Comparison of ENCODE assay signal across 9 mouse cellular contexts in genomic region chr5:143932831-143933230, GRCm38 (mm10). TPM values are rescaled to one million over a fixed set of nuclear protein-coding genes. Genes with fewer than 3 reads are reported as not detected.
DNase-seq lines count a peak whose midpoint lies in the region; ATAC-seq and TF ChIP-seq lines count a peak whose summit lies in the region.
"Had no signal": no experiment of that assay in that cellular context is flagged by ENCODE, and none has a peak within 500 bp of the region (broad histone marks: within the 10 kb centered on the region; RNA-seq: fewer than 3 reads in every experiment).

Rsph10b (plus strand) TSS chr5:143933035.

- H3K9me3 ChIP-seq in forebrain, embryonic 16.5 days (ENCODE audit: control insufficient read depth, low read length): no peaks in the 10 kb centered on the region

- no peak for ATAC-seq in forebrain, embryonic 16.5 days

- no peak for TF ChIP-seq POLR2A in cerebellum, adult 2 months (IDR thresholded peaks at IDR 0.05; ENCODE audit: borderline replicate concordance, insufficient read depth, low read length)

- no peak within 1 kb of the TSS for H3K4me2 ChIP-seq in forebrain, embryonic 16.5 days (ENCODE audit: low read length)

- 15% methylated on average over 8 of the region's 8 CpGs for WGBS in cerebellum, adult 2 months
- WGBS in forebrain, embryonic 16.5 days: 8% methylated on average over 8 of the region's 8 CpGs

- no peaks in the 10 kb centered on the region for H3K27me3 ChIP-seq in cerebellum, adult 2 months (ENCODE audit: control insufficient read depth, insufficient read depth, low read length)
- no peaks in the 10 kb centered on the region for H3K27me3 ChIP-seq in forebrain, embryonic 16.5 days (replicated peaks; ENCODE audit: control insufficient read depth, insufficient read depth, low read length)

- H3K36me3 ChIP-seq in forebrain, embryonic 16.5 days (ENCODE audit: control insufficient read depth, insufficient read depth): peaks cover 22% of the 10 kb centered on the region

- no peak within 1 kb of the TSS for H3K27ac ChIP-seq in cerebellum, adult 2 months (ENCODE audit: insufficient read depth, low read length)
- no peak within 1 kb of the TSS for H3K27ac ChIP-seq in forebrain, embryonic 16.5 days (ENCODE audit: low read length)

- DNase-seq in cerebellum, adult 2 months: peak in 1 of 2 experiments; percentile 24
- no peak for DNase-seq in cerebellum, adult 9-11 months
- DNase-seq in ZHBTc4 (ENCODE audit: low read depth, low spot score) (peak; percentile 65), adipocyte (ENCODE audit: low spot score) (no peak)
- peak; percentile 29 to 52 for DNase-seq in lung, postnatal 4 days
- DNase-seq in urinary bladder, adult 2 months (ENCODE audit: low spot score): no peak
- DNase-seq in frontal cortex, postnatal 14 days (ENCODE audit: low spot score in 2 of 2): no peak
- DNase-seq: heart, postnatal 4 days had no signal

- TF ChIP-seq CTCF in cerebellum, adult 2 months (IDR thresholded peaks at IDR 0.05; ENCODE audit: borderline replicate concordance, insufficient read depth, low read depth, low read length): no peak

- no peak within 1 kb of the TSS for H3K9ac ChIP-seq in forebrain, embryonic 16.5 days (replicated peaks; ENCODE audit: low read depth, low read length)

- H3K4me1 ChIP-seq in cerebellum, adult 2 months (ENCODE audit: control insufficient read depth, insufficient read depth, low read length): no peaks in the 10 kb centered on the region
- 0 out of 2 replicates have a peak, but pooled peaks cover 3% of the 10 kb centered on the region for H3K4me1 ChIP-seq in forebrain, embryonic 16.5 days (replicated peaks; ENCODE audit: control insufficient read depth, insufficient read depth, low read length)

- H3K4me3 ChIP-seq in cerebellum, adult 2 months (replicated peaks; ENCODE audit: insufficient read depth, low read depth, low read length): no peak within 1 kb of the TSS
- 0 out of 2 replicates have a peak within 1 kb of the TSS, but pooled peaks have one; percentile 7 for H3K4me3 ChIP-seq in forebrain, embryonic 16.5 days (replicated peaks; ENCODE audit: low read length)

RNA-seq across cellular contexts. Expression of gene Rsph10b, which starts in this region (rescaled TPM):
- 11.7 and 12.9 TPM in 2 replicates for polyA plus RNA-seq in cerebellum, adult 2 months (2012; rRNA removed)
- 2.3 and 4.1 TPM in 2 replicates for polyA plus RNA-seq in forebrain, embryonic 16.5 days (2015; fragmentation: Nextera tagmentation; extraction: Ambion mirVana)
- polyA plus RNA-seq in urinary bladder, adult 2 months (2012; rRNA removed): 2.6 and 2.8 TPM in 2 replicates

Comparison
In these comparisons a context has a peak if more than half of its experiments do, and no peak if none do; other contexts are left out.
1. DNase-seq: peak in ZHBTc4 (single experiment) and lung, postnatal 4 days (2 of 2); none in cerebellum, adult 9-11 months (single experiment), urinary bladder, adult 2 months (single experiment), frontal cortex, postnatal 14 days (0 of 2) and adipocyte (single experiment).